Mouse (Mus musculus): ENCODE measurements around the gene Dpp7.

Dpp7 gene

DNA sequence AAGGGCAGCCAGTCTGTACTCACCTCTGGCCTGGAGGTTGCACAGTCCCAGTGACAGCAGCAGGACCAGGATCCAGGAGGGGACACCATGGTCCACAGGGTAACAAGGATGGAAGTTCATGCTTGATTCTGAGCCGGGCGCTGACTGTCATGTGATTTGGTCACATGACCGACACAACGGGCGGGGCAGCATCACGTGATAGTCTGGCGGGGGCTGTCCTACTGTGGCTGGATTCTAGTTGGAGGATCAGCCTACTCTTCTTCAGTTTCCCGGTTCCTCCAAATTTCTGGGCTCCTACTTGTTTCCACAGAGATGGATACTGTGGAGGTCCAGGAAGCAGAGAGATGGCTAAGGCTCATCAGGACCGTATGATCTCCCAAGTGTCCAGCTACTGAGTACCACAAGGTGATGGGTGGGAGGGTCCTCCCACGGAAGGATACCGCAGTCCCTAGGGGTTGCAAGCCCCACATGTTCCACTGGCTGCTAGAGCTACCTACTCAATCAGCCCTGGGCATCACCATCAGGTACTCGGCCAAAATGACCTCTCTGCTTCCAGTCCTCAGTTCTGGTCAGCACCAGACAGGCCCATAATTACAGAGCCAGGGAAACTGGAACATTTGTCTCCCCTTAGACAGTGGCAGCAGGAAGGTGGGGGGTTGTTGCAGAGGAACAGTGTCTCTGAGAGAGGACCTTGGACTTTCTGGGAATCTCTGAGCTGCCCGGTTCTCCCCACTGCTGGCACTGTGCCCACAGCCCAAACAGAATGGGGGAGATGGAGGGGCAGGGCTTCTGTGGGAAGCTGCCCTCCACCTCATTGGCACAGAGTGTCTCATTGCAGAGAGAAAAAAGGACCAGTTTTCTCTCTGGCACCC, at the start of gene Dpp7:
Dpp7 (minus strand) TSS at position 152 of the 872 bp plus-strand sequence.
- peak; percentile 79 for DNase-seq (ENCODE audit: extremely low read depth, low read depth)

DNA sequence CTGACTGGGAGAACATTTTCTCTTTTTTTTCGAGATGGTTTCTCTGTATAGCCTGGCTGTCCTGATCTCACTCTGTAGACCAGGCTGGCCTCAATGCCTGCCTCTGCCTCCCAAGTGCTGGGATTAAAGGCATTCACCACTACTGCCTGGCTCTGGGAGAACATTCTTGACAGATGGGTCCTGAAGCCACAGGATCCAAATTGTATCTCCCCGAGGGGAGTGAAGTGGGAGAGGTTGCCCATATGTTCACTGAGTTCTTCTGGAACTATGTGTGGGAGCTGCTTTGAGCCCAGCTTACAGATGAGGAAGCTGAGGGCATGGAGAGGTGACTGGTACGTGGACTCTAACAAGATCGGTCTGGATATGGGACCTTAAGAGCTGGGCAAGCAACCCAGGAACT, 47.8 kb upstream of the Dpp7 start:
- DNase-seq (ENCODE audit: extremely low read depth, low read depth) = no peak

DNA sequence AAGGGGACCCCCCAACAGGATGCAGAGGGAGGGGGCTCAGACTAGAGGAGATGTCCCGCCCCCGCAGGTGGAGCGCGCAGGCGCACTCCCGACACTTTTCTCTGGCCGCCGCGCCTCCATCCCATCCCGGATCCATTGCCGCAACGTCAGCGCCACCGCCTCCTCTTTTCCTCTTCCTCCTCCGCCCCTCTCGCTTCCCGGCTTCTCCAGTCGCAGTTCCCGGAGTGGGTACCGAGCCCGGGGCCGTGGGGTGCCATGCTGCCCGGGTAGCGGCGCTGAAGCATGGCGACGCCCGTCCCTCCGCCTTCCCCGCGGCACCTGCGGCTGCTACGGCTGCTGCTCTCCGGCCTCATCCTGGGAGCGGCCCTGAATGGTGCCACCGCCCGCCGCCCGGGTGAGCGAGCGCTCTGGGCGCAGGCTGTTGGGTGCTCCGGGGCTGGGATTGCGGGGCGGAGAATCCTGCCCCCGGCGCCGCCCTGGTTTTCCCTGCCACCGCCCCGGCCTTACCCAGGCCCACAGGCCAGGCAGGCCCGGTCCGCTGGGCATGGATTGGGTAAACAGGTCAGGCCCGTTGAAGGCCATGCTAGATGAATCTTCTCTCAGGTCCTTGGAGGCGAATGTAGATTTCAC, 46.9 kb upstream of the Dpp7 start:
- no peak for DNase-seq (ENCODE audit: extremely low read depth, low read depth)

DNA sequence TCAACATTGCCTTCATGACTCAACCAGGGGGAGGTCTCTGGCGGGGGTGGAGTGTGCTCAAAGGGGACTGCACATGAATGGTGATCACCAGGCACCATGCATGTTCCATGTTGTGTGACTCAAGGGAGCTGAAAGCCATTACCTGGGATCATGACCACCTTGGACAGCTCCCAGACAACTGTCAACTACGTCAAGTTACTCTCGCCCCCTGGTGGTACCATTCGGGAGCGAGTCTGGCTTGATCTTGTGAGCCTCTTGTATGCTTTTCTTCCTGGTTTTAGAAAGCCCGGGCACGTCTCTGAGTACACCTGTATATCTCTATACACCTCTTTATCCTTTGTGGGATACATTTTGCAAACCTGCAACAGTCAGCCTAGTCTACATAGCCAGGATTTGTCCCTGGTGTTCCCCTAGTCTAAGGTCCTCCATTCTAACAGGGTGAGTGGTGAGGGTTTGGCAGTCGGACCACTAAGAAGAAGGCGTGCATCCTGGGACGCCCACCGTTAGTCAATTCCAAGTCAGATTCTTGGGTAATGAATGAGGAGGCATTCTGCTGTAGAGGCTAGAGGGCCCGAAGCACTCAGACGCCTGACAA, 46.3 kb upstream of the Dpp7 start:
- DNase-seq (ENCODE audit: extremely low read depth, low read depth) = peak; percentile 57

DNA sequence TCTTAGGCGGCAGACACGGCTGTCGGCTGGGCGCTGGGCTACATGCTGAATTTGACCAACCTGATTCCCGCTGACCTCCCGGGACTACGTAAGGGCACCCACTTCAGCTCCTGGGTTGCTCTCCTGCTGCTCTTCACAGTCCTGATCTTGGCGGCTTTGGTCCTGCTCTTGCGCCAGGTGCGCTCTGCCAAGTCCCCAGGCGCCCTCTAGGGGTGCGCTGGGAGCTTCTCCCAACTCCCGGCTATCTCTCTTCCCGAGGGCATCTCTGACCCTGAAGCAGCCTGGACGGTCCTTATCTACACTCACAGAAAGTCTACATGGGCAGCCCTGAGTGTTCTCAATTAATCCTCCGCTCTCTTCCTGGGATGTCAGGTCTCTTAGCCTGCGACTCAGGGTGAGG, 44.6 kb upstream of the Dpp7 start:
- DNase-seq (ENCODE audit: extremely low read depth, low read depth) = no peak

DNA sequence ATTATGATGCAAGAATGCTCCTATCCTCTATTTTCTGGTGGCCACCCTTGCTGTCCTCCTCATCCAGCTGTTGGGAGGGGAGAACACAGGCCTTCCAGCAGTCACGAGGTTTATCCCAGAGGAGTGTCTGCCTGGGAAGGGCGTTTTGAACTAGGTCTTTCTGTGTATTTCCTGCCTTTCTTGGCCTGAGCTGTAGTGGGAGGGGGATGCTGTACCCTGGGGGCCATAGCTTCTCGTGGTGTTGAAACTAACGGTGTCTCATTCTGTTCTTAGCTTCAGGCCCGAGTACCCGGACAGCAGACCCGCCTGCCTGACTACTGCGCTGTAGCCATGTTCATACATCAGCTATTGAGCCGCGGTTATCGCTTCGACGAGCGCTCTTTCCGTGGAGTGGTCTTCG, 44.1 kb upstream of the Dpp7 start:
- no peak for DNase-seq (ENCODE audit: extremely low read depth, low read depth)

DNA sequence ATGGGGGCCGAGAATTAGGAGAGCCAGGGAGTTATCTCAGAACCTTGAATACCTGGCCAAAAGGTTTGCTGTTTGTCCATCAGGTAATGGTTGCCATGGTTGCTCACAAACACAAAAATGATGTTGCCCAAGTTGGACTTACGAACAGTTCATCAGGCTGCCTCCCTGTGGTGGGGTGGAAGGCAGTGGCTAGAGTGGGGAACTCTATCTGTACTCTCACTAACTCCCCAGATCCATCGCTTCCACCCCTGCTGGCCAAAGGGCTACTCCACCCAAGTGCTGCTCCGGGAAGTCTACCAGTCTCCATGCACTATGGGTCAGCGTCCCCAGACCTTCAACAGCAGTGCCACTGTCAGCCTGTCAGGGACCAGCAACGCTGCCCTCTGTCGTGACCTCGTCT, 42.9 kb upstream of the Dpp7 start, which contains the start of gene Npdc1:
Npdc1 (plus strand) TSS at position 301 of the 400 bp plus-strand sequence.
- DNase-seq (ENCODE audit: extremely low read depth, low read depth) = no peak

DNA sequence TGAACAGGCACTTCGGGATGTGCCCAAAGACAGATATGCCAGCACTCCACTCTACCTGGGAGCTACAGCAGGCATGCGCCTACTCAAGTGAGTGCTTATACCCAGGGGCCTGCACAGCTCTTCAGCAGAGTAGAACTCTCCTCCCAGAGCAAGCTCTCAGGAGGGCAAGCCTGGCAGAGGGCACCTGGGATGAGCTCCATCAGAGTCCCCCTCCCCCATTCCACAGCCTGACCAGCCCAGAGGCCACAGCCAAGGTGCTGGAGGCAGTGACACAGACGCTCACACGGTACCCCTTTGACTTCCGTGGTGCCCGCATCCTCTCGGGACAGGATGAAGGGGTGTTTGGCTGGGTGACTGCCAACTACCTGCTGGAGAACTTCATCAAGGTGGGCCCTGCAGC, 41.9 kb upstream of the Dpp7 start:
- DNase-seq (ENCODE audit: extremely low read depth, low read depth) = no peak

DNA sequence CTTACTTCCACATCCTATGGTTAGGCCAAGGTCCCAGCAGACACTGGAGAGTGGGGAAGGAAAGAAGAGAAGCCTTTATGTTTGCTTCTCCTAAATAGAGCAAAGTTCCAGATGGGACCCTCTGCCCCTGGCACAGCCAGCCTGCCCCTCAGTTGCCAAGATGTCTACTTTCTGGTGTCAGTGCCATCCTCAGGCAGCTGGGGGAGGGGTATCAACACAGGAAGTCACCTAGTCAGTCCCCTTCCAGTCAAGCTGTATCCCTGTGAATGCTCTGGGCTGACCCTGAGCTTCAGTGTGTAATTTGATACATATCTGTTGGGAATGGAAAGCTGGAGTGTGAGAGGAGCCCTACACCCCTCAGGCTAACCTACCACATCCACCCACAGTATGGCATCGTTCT, 40.9 kb upstream of the Dpp7 start:
- DNase-seq (ENCODE audit: extremely low read depth, low read depth) = no peak

DNA sequence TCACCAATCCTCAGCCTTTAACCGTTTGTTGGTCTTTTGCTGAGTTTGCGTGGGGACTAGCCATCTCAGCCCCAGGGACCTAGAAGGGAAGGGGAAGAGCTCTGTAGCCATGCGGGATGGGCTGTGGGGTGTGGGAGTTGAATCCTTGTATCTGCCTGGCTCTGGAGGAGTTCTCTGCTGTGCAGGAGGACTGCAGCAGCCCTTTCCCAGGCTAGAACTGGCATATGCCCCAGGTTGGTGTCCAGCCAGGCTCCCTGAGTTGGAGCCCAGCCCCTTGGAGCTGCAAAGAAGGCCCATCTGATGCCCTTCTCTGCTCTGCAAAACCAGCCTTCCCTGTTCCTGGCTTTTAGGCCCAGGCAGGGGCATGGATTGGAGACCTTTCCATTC, 40.4 kb upstream of the Dpp7 start:
- no peak for DNase-seq (ENCODE audit: extremely low read depth, low read depth)

DNA sequence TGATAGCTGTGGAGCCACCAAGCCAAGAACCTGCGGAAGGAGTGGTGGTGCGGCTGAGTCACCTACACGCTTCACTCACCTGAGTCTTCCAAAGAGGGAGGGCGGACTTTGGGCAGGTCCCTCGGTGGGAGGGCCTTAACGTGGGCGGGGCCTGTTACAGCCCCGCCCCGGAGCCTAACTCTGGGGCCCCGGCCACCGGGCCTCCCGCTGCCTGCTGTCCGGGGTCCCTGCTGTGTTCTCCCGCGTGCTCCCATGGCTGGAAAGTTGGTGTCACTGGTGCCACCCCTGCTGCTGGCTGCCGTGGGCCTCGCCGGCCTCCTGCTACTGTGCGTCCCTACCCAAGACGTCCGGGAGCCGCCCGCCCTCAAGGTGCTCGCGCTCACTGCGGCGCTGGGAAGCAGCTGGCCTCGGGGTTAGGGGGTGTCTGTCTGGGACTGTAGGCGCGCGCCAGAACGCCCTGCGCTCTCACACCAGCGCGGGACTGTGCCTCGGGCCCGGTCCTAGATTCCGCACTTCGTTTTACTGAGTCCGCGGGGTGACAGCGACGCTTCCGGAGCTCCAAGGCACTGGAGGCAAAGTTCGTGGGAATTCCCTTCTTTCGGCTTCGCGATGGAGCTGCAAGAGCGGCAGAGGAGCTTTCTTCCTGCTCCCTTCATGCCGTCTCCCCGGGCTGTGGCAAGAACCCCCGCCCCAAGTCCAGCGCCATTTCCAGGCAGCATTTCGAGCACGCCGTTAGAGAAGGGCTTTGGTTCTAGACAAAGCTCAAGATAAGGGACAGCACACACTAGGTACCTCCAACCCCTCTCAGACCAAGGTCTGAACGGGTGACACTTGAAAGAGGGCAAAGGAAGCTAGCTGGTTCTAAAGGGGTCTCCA, 39.8 kb upstream of the Dpp7 start, which contains the start of gene Entpd2:
Entpd2 (plus strand) TSS at position 154 of the 876 bp plus-strand sequence.
- no peak for DNase-seq (ENCODE audit: extremely low read depth, low read depth)

DNA sequence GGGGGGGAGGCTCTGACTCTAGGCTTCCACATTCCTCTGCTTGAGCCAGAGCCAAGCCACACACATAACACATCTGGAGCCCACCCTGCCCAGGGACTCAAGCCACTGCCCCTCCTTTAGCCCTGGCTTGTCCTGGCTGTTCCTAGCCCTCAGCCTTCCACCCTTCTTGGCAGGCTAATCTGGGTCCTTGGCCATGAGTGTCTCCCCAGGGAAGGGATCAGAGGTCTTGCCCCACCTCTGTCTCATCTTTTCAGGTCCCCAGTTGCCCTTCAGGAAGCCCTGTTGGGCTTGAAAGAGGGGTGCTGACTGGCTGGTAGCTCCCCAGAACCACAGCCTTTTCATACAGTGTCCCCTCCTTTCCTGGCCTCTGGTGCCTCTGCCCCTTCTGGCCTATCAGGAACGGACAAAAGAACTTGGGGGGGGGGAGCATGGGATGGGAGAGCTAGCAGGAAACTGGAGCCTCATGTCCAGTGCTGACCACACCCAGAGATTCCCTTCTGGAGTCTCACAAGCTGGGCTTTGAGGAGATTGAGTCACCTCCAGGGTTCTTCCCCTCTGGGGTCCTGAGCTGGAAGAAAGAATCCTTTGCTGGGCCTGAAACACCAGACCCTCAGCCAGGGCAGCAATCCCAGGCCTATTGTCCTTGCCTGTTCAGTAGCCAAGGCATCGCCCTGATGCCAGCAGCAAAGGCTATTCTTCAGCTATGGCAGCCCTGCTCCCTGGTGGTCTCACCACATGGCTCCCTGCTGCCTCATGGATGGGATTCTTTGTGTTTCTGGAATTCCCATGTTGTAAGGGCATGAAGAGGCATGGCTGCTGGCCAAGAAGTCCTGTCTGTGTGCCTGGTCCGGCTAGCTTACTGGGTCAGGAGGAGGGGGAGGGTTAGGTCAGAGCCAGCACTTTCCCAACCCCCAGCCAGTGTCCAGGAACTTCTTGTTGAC, 38.4 kb upstream of the Dpp7 start:
- DNase-seq (ENCODE audit: extremely low read depth, low read depth) = no peak

DNA sequence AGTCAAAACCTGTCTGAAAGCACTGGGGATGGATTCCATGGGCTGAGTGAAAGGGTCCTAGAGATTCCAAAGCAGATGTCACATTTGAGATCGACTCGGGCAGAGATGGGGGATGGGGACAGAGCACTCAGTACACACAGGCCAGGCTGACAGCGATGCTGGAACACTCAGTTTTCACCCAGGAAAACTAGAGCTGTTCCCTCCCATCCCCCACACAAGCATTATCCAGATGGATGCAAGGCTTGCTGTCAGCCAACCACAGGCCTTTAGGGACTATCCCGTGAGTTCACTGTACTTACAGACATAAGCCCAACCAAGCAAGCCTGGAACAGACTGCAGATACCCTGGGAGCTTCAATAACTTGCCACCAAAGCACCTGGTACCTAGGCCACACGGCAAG, 35.1 kb upstream of the Dpp7 start:
- no peak for DNase-seq (ENCODE audit: extremely low read depth, low read depth)

DNA sequence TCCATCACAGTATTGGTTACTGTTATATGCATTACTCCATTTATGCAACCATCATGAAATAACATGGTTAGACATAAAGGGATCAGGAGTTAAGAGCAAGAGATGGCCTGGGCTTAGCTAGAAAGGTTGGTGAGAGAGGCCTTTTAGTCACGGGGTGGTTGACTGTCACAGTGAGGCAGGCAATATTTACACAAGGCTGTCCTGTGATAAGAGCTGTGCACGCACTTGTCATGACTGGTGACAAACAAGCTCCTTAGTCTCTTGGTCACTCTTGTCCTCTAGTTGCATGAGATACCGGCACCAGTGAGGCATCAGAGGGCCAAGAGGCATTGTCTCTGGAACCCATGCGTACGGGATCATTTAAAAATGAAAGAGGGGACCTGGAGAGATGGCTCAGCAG, 28.3 kb upstream of the Dpp7 start:
- no peak for DNase-seq (ENCODE audit: extremely low read depth, low read depth)

DNA sequence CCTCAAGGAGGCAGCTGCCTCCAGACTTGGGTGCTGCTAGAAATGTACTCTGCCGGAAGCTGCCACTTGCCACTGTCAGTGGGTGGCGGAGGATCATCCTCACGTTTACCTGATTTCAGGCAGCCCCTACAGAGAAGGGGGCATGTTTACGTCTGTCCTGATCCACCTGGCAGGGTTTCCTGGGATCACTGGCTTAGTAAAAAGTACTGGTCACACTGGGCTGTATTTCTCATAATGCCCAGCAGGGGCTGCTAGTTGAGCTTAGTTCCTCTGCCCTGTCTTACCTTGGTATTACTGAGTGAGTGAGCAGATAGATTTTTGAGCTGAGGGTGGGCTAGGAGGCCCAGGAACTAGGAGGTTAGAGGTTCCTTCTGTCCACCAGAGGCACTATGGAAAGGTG, 20.4 kb upstream of the Dpp7 start:
- no peak for DNase-seq (ENCODE audit: extremely low read depth, low read depth)

DNA sequence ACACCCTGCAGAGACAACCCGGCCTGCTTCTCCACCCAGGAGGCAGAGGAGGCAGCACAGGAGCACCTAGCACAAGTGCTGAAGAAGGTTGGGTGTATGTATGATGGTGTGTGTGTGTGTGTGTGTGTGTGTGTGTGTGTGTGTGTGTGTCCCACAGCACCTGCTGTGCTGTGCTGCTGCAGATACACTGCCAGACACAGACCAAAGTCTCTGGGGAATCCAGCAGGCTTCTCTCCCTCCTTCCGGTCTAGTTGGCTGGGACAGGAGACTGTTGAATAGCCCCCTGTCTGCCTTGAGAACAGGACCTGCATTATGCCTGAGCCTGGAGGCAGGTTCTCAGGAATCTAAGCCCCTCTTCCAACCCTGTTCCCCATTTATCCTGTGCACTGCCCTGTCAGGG, 17.3 kb upstream of the Dpp7 start:
- DNase-seq (ENCODE audit: extremely low read depth, low read depth) = no peak

DNA sequence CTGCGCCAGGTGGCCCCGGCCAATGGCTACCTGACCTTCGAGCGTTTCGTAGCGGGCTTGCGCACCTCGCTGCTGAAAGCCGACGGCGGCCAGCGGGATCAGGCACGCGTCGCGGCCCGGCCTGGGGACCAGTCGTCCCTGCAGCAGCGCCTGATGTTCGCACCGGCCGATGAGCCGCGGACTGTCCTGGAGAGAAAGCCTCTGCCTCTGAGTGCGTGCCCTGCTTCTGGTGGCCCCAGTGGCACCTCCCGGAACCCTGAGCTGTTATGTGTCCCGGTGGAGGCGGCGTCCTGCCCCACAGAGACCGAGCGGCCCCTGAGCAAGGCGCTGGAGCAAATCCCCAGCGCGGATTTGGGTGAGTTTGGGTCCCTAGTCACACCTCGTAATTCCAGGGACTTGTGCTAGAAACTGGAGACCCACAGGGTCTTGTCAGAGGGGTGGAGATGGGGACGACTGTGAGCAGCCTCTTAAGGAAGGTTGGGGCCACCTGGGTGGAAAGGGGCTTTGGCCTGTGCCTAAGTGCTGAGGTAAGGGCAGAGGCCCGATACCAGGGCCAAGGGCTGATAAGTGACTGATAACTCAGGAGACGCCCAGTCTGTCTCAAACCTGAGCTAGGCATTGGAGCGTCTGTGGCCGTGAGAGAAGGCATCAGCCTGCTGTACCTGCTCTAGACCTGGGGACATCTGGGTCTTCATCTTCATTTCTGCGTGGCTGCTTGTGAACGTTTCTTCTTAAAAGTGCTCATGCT, 16.7 kb upstream of the Dpp7 start:
- DNase-seq (ENCODE audit: extremely low read depth, low read depth) = no peak

DNA sequence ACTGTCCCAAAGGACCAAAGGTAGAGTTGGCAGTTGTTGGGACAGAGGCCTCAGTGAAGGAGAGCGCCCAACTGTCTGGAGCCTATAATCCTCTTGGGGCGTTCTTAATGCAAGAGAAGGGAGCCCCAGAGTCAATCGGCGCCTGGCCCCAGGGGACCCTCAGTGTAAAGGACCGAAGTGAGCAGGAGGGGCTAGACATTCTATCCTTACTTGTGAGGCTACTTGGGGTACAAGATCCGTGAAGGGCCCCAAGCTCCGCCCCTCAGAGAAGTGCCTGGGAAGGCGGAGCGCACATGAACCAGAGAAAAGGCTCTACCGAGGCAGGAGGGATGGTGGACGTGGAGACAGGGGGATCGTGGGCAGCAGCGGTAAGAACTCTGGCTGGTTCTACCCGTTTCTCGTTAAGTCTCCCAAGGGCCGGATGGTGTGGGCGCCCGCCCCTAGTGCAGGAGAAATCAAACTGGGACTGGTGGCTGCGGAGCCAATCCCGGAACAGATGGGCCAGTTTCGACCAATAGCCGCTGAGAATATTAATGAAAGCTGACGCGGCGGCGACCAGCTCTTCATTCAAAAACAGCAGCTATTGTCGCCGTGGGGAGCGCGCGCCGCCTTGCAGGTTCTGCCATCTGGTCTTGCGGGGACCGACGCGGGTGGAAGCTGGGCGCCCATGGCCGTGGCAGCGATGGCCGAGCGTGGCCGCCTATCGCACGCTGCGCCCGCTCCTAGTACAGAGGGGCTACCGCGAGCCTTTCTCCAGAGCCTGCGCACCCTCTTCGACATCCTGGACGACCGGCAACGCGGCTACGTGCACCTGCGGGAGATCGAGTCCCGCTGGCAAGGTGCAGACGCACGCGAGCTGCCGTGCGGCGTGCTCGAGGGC, 15.8 kb upstream of the Dpp7 start, which contains the start of gene Sapcd2:
Sapcd2 (plus strand) TSS at position 558 of the 880 bp plus-strand sequence.
- peak; percentile 89 for DNase-seq (ENCODE audit: extremely low read depth, low read depth)

DNA sequence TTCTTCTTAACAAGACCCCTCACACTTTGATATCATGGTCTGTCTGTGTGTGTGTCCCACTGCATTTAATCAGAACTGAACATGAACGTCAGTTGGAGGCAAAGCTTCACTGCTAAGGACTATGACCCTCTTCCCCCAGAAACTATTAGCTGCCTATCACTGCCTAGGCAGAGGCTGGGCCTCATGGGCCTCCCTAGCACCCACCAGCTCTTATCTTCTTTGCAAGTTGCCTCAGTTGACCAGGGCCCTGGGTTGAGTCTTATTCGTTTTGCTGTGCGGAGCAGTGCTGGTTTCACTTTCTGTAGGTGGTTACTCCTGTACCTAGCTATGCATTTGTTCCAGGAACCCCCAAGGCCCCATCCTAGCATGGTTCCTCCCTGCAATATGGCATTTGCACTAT, 13.8 kb upstream of the Dpp7 start:
- DNase-seq (ENCODE audit: extremely low read depth, low read depth) = no peak
